Mouse (Mus musculus): ENCODE measurements around the gene Disc1.

The Disc1 gene

DNA sequence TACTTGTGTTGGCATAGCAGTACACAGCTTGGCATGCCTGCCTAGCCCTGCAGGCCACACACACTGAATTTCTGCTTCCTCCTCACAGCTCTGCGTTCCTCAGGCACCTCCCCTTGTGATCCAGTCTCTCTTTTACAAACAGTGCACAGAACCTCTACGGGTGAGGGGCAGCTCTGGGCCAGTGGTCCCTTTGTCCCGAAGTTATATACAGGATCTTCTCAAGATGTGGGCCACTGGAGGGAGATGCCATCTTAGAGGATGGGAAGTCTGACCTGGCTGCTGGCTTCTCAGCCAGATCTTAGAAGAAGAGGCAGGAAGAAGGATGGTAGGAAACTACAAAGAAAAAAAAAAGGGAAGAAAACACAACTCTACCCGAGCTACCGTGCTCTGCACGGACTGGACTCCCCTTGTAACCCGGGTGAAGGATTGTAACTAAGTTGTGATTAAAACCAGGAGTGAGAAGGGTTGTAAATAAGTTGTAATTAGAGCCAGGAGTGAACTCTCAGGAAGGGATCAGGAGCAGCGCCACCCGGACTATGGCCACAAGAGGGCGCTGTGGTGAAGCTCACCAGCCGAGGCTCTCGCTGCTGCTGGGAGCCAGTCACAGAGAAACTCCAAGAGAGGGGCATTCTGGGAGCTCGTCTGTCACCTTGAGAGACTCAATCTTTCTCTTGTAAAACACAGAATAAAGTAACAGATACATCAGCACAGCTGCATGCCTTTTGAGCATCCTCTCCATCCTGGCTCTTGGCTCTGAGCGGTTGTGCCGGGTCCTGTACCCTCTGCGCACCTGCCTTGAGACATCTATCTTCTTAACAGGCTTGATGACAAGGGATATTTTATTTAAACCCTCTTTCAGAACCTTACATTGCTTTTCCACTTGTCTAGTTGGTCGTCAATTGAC is 129.8 kb downstream of the Disc1 start:
- peak in 1 of 2 experiments; percentile 82 for DNase-seq (ENCODE audit: low spot score in 2 of 2)

GRCm38 (mm10) chr8:125184452-125184817 is 130.4 kb downstream of the Disc1 start:
- DNase-seq (ENCODE audit: low spot score in 2 of 2) = no peak

DNA sequence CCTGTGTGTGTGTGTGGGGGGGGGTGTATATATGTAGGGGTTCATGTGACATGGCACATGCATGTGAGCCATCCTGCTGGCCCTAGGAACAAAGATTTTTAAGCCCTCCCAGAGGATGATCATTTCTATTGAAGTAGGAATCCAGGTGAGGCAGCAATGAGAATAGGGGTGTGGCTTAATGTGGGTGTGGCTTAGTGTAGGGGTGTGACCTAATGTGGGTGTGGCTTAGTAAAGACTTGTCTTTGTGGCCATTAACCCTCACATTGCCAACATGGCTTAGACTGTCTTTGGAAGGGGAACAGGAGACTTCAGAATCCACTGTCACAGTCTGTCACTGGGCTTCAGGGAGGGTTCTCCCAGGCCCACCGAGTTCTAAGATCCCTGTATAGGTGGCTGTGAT is 130.9 kb downstream of the Disc1 start:
- no peak for DNase-seq (ENCODE audit: low spot score in 2 of 2)

GRCm38 (mm10) chr8:125187044-125187443 is 133.0 kb downstream of the Disc1 start:
- no peak for DNase-seq (ENCODE audit: low spot score in 2 of 2)

DNA sequence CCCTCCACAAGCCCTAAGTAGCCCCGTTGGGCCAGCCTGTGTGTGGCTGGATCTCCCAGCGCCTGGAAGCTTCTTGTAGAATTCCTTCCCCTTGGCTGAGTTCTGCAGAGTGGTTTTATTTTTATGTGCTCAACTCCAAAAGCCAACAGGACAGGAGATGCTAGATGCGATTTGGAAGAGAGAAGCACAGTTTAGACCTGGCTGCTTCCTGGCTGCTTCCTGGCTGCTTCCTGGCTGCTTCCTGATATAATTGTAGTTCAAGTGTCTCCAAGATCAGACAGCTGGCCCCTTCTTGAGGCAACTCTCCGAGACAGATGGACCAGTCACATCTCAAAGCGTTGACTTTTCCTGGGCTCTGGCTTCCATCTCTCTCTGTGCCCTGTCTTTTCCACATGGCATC is 139.7 kb downstream of the Disc1 start:
- DNase-seq (ENCODE audit: low spot score in 2 of 2) = no peak

- DNase-seq (ENCODE audit: low spot score in 2 of 2) = no peak
Observed at GRCm38 (mm10) chr8:125195121-125195520, 141.1 kb downstream of the Disc1 start.

DNA sequence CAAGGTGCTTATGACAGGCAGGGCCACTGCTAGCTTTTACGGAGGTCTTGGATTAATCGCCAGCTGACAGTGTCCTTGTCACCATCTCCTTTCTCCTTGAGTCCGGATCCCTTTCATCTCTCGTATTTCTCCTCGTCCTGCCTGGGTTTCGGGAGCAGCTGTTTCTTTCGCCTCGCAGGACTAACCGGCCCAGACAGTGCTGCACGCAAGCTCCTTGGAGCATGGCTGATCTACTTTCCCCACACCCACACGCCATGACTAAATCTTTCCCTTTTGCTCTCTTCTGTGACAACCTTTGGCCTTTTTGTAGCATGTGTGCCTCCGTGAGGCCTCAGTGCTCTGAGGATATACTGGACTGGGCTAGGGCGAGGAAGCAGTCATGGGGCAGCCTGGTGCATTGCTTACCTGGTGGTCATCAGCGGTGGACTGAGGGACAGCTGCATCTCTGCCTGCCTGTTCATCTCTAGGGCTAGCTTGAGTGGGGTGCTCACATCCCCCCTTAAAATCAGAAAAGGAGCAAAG is 142.6 kb downstream of the Disc1 start:
- no peak for DNase-seq (ENCODE audit: low spot score in 2 of 2)

DNA sequence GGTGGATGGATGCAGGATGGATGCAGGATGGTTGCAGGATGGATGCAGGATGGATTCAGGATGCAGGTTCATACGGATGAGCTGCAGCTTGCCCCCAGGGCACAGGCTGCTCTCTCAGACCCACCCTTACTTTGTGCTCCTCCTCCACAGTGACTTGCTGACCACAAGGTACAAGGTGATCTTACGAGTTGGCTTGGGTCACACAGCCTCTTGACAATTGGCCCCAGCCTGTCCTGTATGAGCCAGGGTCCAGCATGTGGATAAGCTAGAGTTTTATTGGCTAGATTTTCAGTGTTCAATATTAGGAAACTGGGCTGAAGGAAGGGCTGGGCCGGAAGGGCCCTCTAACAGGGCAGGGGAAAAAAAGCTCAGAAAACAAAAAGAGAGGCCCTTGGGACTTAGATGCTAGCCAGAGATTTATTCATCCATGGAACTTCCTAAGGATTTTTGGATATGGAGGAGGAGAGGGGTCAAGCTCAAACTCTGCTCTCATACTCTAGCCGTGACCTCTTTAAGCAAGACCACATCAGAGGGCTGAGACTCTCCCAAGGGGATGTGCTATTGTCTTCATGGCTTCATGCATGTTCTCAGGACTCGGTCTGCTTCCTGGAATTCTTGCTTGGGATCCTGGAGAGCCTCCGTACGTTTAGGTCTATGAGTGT is 143.5 kb downstream of the Disc1 start:
- DNase-seq (ENCODE audit: low spot score in 2 of 2) = no peak

DNA sequence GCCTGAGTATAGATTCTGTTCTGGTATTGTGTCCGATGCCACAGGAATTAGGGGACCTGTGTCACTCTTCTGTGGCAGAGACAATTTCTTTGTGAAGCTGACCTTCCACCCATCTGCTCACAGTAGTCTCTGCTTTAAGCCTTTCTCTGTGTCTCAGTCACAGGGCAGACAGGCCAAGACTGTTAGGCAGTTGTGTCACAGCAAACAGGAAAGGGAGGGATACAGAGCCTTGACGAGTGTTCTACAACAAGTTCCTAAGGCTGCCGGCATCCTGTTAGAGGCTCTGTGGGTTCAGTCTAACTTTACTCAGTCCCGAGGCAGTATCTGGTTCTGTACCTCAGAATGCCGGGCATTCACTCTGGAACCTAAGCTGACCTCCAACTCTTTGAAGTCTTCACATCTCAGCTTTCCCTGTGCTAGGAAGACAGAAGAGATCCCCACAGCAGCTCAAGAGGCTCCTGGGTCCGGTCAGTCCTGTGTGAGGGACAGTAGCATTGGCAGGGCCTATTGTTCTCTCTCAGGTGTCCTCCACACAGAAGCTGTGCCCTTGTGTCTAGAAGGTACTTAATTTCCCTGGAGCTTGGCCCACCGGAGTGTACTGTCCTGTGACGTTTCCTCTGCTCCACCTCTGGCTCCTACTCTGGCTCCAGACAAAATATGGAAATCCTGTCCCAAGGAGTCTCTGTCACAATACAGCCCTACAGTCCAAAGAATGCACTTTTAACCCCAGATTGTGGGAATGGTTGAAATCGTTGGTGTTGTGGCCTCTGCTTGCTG is 144.6 kb downstream of the Disc1 start:
- DNase-seq (ENCODE audit: low spot score in 2 of 2) = no peak

DNA sequence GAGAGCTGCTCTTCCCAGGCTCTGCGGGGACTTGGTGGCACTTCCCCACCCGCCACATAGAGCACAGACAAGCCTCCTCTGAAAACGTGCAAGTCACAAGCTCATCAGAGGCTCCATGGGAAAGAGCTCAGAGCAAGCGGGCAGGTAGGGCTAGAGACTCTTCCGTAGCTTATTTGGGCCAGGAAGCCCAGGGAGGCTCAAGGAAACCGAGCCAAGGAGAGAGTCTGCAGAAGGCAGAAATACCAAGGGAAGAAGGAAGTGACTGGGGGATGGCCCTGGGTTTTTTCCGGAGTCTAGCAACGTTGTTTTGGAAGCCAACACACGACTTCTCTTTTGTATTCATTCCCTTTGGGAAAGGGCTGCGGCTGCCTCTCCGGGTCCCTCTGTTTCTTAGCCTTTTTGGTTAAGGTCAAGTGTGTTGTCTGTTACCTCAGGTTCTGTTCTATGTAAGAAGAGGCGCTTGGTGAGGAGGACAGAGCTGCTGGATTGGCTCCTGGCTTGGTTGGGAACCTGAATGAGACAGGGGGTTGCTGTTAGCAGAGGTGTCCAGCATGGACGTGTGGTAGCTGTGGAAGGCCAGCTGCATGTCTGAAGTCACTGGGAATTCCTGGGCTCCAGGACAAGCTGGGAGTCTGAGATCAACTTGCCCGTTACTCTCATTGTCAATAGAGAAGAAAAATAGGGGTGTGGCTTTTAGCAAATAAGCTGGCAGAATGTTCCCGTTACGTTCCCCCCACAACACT is 145.4 kb downstream of the Disc1 start:
- DNase-seq (ENCODE audit: low spot score in 2 of 2) = no peak

DNA sequence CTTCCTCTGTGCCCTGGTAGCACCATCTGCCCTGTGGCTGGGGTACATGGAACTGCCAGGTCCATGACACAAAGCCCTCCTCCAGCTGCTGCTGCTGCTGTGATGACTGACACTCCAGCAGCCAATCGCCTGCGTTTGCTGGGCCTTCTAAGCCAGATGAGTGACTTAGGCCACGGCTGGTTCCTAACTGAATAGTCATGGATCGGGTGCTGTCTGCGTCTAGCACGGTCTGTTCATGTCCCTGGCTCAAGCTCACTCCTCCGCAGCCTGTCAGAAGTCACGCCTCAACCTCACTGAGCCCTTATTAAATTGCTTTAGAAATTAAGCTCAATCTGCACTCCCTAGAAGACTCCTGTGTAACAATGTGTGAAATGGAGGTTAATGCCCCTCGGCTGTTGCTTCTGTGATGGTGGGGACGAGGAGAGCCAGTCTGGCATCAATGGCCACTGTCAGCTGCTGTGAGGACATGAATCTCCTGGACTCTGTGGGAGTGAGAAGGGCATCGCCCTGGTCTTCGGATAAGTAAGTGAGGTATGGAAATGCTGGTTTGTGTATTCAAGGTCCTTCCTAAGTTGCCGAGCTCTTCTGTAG is 146.4 kb downstream of the Disc1 start:
- no peak for DNase-seq (ENCODE audit: low spot score in 2 of 2)

DNA sequence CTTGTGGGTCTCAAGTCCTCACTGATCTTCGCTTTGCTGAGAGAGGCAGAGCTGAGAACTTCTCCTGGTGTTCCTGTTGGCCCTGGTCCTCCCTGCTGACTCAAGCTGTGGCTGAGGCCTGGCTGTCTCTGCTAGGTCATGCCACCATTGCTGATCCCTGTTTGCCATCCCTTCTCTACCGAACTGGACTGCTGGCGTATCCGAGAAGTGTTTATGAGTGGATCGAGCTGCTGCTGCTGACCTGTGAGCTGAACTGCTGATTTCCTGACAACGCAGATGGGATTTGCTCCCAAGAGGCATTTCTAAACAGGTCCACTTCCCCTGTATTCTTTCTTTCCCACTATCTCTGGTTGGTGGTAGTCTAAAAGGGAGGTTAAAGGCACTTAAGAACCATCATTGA is 147.7 kb downstream of the Disc1 start:
- no peak for DNase-seq (ENCODE audit: low spot score in 2 of 2)

GRCm38 (mm10) chr8:125203016-125203415 is 149.0 kb downstream of the Disc1 start:
- DNase-seq (ENCODE audit: low spot score in 2 of 2) = no peak

GRCm38 (mm10) chr8:125205556-125205955 is 151.6 kb downstream of the Disc1 start:
- no peak for DNase-seq (ENCODE audit: low spot score in 2 of 2)

DNA sequence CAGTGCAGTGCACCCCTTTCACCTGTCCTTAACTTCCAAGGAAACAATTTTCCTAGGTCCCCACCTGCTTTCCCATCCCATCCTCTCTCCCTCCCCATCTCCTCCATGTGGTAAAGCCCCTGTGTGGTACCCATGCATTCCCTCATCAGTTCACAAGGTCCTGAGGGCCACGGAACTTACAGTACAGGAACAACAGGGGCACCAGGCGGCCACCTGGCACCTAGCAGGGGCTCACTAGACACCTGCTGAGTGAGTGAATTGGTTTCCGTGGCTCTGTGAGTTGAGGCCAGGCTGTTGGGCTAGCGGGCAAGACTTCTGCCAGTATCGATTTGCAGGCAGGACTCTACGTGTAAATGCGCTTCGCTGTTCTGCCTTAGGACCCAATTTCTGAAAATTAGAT is 152.4 kb downstream of the Disc1 start:
- no peak for DNase-seq (ENCODE audit: low spot score in 2 of 2)

- no peak for DNase-seq (ENCODE audit: low spot score in 2 of 2)
Observed at GRCm38 (mm10) chr8:125206962-125207361, 153.0 kb downstream of the Disc1 start.

- DNase-seq (ENCODE audit: low spot score in 2 of 2) = no peak
Observed at GRCm38 (mm10) chr8:125212619-125213167, 158.7 kb downstream of the Disc1 start.

DNA sequence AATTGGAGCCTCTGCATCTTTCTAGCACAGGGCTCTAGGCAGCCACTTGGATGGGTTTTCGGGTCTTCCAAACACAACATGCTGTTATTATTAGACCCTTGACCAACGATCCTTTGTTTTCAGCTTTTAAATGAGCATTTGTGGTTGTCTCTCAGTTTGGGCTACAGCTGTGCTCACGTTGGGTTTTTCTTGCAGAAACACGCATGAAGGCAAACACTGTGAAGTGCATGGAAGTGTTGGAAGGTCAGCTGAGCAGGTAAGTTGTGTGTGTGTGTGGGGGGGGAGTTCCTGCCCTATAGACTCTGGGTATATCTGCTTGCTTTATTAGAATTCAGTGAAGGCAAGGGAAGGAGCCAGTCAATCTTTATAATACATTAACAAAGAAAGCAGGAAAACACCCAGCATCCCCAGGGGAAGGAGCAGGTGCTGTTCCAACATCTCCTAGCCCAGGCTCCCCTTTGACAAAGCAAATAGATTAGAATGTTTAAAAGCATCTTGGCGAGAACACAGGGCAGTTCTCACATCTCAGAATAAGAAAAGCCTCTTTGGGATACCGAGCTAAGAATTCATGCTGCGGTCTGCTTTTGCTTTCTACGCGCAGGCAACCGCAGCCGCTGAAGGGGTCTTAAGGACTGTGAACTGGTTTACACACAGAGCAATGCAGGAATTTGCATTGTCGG is 164.0 kb downstream of the Disc1 start:
- no peak for DNase-seq (ENCODE audit: low spot score in 2 of 2)

GRCm38 (mm10) chr8:125218669-125219068 is 164.7 kb downstream of the Disc1 start:
- peak; percentile 45 to 77 for DNase-seq (ENCODE audit: low spot score in 2 of 2)

DNA sequence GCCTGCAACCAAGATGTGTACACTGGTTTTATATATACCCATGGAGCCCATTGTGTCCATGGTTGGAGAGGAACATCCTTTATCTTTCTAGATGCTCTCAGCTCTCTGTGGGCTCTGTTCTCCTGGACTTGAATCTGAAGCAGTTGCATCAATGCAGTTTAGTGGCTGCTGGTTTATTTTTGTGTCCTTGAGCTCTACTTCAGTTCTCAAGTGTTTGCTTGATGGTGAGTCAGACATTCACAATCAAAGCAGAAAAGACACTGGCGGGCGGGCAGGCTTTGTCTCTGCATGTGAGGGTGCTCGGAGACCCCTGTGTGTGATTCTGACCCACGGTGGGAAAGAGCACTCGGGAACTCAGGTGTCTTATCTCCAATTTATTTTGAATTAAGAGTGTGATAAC is 166.6 kb downstream of the Disc1 start:
- no peak for DNase-seq (ENCODE audit: low spot score in 2 of 2)

All from left cerebral cortex, adult 9 months (tissue).